Mouse (Mus musculus): ENCODE measurements around the gene C1qtnf1. TPM values are rescaled to one million over a fixed set of nuclear protein-coding genes. Genes with fewer than 3 reads are reported as not detected.
A peak's percentile ranks its signal among the peaks of the same experiment; 100 is the strongest.

The C1qtnf1 gene
- polyA plus RNA-seq, 1 experiment from 2014 or later: 2.5 TPM

GRCm38 (mm10) chr11:118453886-118454671 lies 26.1 kb downstream of the C1qtnf1 start:
- 68% methylated on average over 11 of the region's 11 CpGs for WGBS (ENCODE audit: insufficient replicate concordance)
- Histone ChIP-seq H3K36me3 (ENCODE audit: control insufficient read depth, insufficient read depth) (no peaks in the 10 kb centered on the region), H3K4me2 (ENCODE audit: low read depth, low read length) (no peak overlapping the region), H3K27me3 (ENCODE audit: control insufficient read depth, insufficient read depth, low read depth, low read length) (no peaks in the 10 kb centered on the region), H3K27ac (ENCODE audit: low read length) (no peak overlapping the region), H3K9ac (ENCODE audit: low read depth, low read length) (no peak overlapping the region), H3K4me3 (ENCODE audit: low read depth, low read length) (no peak overlapping the region), H3K9me3 (replicated peaks; ENCODE audit: control insufficient read depth, low read length) (no peaks in the 10 kb centered on the region), H3K4me1 (ENCODE audit: control insufficient read depth, low read depth, low read length) (no peaks in the 10 kb centered on the region)
- no peak for ATAC-seq (ENCODE audit: low read depth)

DNA sequence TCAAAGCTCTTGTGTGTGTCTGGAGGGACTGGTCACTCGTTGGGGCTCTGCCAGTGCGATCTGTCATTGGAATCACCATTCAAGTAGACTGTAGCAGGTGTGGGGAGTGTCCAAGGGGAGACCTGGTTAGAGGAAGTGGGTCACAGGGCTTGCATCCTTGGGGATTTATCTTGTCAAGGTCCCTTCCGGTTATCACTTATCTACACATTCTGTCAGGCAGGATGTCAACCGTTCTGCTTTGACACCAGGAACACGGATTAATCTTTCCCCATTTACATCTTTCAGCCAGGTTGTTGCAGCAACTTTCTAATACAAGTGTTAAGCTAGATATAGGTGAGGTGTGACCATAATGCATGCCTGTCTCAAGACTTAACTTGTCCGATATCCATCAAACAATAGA lies 27.8 kb downstream of the C1qtnf1 start:
- H3K27ac ChIP-seq (ENCODE audit: low read length): no peak overlapping the region
- WGBS (ENCODE audit: insufficient replicate concordance): 54% methylated on average over 6 of the region's 6 CpGs
- no peak for ATAC-seq (ENCODE audit: low read depth)

DNA sequence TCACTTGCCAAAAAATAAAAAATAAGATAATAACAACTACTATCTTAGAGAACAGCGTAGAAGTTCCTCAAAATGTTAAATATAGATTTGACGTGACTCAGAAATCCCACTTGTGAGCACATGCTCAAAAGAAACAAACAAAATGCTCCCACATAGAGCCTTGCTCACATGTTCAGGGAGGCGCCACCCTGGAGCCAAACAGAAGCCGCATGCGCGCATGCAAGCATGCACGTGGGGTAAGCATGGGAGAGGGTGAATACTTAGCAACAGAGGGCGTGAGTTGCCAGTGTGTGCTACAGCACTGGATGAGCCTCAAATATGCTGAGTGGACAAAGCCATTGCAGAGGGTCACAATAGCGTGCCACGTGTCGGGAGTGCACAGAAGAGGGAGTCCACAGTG lies 28.9 kb downstream of the C1qtnf1 start:
- WGBS (ENCODE audit: insufficient replicate concordance): 57% methylated on average over 11 of the region's 11 CpGs
- Histone ChIP-seq H3K27ac (ENCODE audit: low read length) (no peak overlapping the region), H3K9ac (ENCODE audit: low read depth, low read length) (no peak overlapping the region), H3K27me3 (ENCODE audit: control insufficient read depth, insufficient read depth, low read depth, low read length) (no peaks in the 10 kb centered on the region), H3K4me1 (ENCODE audit: control insufficient read depth, low read depth, low read length) (no peaks in the 10 kb centered on the region), H3K9me3 (replicated peaks; ENCODE audit: control insufficient read depth, low read length) (no peaks in the 10 kb centered on the region), H3K4me2 (ENCODE audit: low read depth, low read length) (no peak overlapping the region), H3K36me3 (ENCODE audit: control insufficient read depth, insufficient read depth) (no peaks in the 10 kb centered on the region), H3K4me3 (ENCODE audit: low read depth, low read length) (no peak overlapping the region)
- ATAC-seq (ENCODE audit: low read depth): peak; percentile 55; the same call in 1 of the 2 replicates

More for the DNA sequence above, 27.8 kb downstream of the C1qtnf1 start:
- H3K4me3 ChIP-seq (ENCODE audit: low read depth, low read length): no peak overlapping the region
- no peaks in the 10 kb centered on the region for H3K36me3 ChIP-seq (ENCODE audit: control insufficient read depth, insufficient read depth)
- H3K9ac ChIP-seq (ENCODE audit: low read depth, low read length): no peak overlapping the region
- H3K4me1 ChIP-seq (ENCODE audit: control insufficient read depth, low read depth, low read length): no peaks in the 10 kb centered on the region
- H3K27me3 ChIP-seq (ENCODE audit: control insufficient read depth, insufficient read depth, low read depth, low read length): no peaks in the 10 kb centered on the region
- no peak overlapping the region for H3K4me2 ChIP-seq (ENCODE audit: low read depth, low read length)
- no peaks in the 10 kb centered on the region for H3K9me3 ChIP-seq (replicated peaks; ENCODE audit: control insufficient read depth, low read length)

DNA sequence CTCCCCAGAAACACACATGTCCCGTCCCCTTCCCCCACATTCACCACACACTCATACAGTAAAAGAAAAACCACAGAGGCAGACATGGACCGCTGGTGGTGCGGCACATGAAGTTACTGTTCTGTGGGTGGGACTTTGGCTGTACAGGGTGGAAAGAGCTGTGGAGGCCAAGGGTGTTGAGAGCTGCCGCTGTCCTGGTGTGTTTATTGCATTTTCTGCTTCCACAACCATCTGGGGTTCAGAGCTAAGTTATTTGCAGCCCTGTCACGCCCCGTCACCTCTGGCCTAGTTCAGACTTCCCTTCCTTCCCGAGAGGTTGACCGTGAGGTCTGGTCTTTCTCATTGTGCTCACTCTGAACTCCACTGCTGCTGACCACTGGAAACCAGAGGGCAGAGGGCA lies 31.0 kb downstream of the C1qtnf1 start:
- Histone ChIP-seq H3K4me3 (ENCODE audit: low read depth, low read length) (no peak overlapping the region), H3K27ac (ENCODE audit: low read length) (no peak overlapping the region), H3K9me3 (replicated peaks; ENCODE audit: control insufficient read depth, low read length) (no peaks in the 10 kb centered on the region), H3K4me1 (ENCODE audit: control insufficient read depth, low read depth, low read length) (no peaks in the 10 kb centered on the region), H3K27me3 (ENCODE audit: control insufficient read depth, insufficient read depth, low read depth, low read length) (no peaks in the 10 kb centered on the region), H3K9ac (ENCODE audit: low read depth, low read length) (no peak overlapping the region), H3K4me2 (ENCODE audit: low read depth, low read length) (no peak overlapping the region), H3K36me3 (ENCODE audit: control insufficient read depth, insufficient read depth) (no peaks in the 10 kb centered on the region)
- WGBS (ENCODE audit: insufficient replicate concordance): 16% methylated on average over 8 of the region's 8 CpGs
- peak; percentile 61 for ATAC-seq (ENCODE audit: low read depth)

DNA sequence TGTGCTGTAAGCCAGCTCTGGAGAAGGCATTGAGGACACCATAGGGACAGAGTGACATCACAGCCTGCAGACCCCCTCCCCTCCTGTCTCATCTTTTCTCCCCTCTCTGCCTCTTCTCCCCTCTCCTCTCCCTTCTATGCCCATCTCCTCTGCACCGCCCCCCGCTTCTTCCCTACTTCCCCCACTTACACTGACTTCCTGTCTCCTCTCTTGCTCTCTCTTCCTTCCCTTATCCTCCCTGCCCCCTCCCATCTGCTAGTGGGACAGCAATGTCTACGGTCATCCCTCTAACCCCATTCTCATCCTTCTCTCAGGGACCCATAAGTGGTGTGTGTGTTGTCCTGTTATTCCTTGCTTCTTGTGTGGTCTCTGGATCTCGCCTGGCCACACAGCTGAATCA lies 31.5 kb downstream of the C1qtnf1 start:
- no peaks in the 10 kb centered on the region for H3K9me3 ChIP-seq (replicated peaks; ENCODE audit: control insufficient read depth, low read length)
- H3K27ac ChIP-seq (ENCODE audit: low read length): no peak overlapping the region
- no peak overlapping the region for H3K4me3 ChIP-seq (ENCODE audit: low read depth, low read length)
- no peak overlapping the region for H3K9ac ChIP-seq (ENCODE audit: low read depth, low read length)
- 0 out of 2 replicates have a peak, but pooled peaks have one; percentile 25 for ATAC-seq (ENCODE audit: low read depth)
- no peaks in the 10 kb centered on the region for H3K36me3 ChIP-seq (ENCODE audit: control insufficient read depth, insufficient read depth)
- H3K4me2 ChIP-seq (ENCODE audit: low read depth, low read length): no peak overlapping the region
- H3K4me1 ChIP-seq (ENCODE audit: control insufficient read depth, low read depth, low read length): no peaks in the 10 kb centered on the region
- no peaks in the 10 kb centered on the region for H3K27me3 ChIP-seq (ENCODE audit: control insufficient read depth, insufficient read depth, low read depth, low read length)
- 46% methylated on average over 4 of the region's 4 CpGs for WGBS (ENCODE audit: insufficient replicate concordance)

- WGBS (ENCODE audit: insufficient replicate concordance): 61% methylated on average over 6 of the region's 6 CpGs
- Histone ChIP-seq H3K4me3 (ENCODE audit: low read depth, low read length) (no peak overlapping the region), H3K27ac (ENCODE audit: low read length) (no peak overlapping the region)
These were observed 32.3 kb downstream of the C1qtnf1 start for GRCm38 (mm10) chr11:118460280-118460679.

DNA sequence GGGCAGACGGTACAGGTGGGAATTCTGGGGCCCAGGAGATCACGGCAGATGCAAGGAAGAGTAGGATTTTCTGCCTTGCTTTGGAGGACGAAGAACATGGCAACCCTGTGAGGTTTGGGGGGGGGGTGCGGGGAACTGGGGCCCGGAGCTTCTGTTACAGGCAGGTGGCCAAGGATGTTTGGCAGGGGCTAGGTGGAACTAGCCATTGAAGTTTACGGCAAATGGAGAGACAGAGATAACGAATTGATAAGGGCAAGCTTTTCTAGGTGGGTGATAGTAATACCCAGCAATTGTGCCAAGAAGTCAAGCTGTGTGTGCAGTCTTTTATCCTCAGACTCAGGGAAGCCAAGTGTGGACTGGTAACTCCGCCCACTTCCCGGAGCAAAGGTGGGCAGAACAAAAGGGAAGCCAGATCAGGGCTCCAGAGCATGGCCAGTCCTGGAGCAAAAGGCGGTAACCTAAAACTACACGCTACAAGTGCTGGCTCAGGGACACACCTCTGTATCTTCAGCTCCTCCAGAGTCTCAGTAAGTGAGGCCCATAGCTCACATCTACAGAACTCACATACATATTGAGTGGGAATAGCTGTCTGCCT lies 39.5 kb downstream of the C1qtnf1 start:
- Histone ChIP-seq H3K4me2 (ENCODE audit: low read depth, low read length) (no peak overlapping the region), H3K27me3 (ENCODE audit: control insufficient read depth, insufficient read depth, low read depth, low read length) (no peaks in the 10 kb centered on the region), H3K27ac (ENCODE audit: low read length) (no peak overlapping the region), H3K4me1 (ENCODE audit: control insufficient read depth, low read depth, low read length) (peaks cover 22% of the 10 kb centered on the region), H3K36me3 (ENCODE audit: control insufficient read depth, insufficient read depth) (no peaks in the 10 kb centered on the region), H3K9me3 (replicated peaks; ENCODE audit: control insufficient read depth, low read length) (no peaks in the 10 kb centered on the region), H3K9ac (ENCODE audit: low read depth, low read length) (no peak overlapping the region), H3K4me3 (ENCODE audit: low read depth, low read length) (no peak overlapping the region)
- no peak for ATAC-seq (ENCODE audit: low read depth)
- WGBS (ENCODE audit: insufficient replicate concordance): 42% methylated on average over 11 of the region's 11 CpGs

More at GRCm38 (mm10) chr11:118460280-118460679, 32.3 kb downstream of the C1qtnf1 start:
- Histone ChIP-seq H3K36me3 (ENCODE audit: control insufficient read depth, insufficient read depth) (no peaks in the 10 kb centered on the region), H3K4me2 (ENCODE audit: low read depth, low read length) (no peak overlapping the region), H3K4me1 (ENCODE audit: control insufficient read depth, low read depth, low read length) (no peaks in the 10 kb centered on the region), H3K9me3 (replicated peaks; ENCODE audit: control insufficient read depth, low read length) (no peaks in the 10 kb centered on the region), H3K9ac (ENCODE audit: low read depth, low read length) (no peak overlapping the region), H3K27me3 (ENCODE audit: control insufficient read depth, insufficient read depth, low read depth, low read length) (no peaks in the 10 kb centered on the region)
- ATAC-seq (ENCODE audit: low read depth): no peak

- ATAC-seq (ENCODE audit: low read depth): no peak
- no peaks in the 10 kb centered on the region for H3K27me3 ChIP-seq (ENCODE audit: control insufficient read depth, insufficient read depth, low read depth, low read length)
- peaks cover 36% of the 10 kb centered on the region for H3K4me1 ChIP-seq (ENCODE audit: control insufficient read depth, low read depth, low read length)
- 57% methylated on average over 10 of the region's 10 CpGs for WGBS (ENCODE audit: insufficient replicate concordance)
- H3K9ac ChIP-seq (ENCODE audit: low read depth, low read length): no peak overlapping the region
- no peaks in the 10 kb centered on the region for H3K36me3 ChIP-seq (ENCODE audit: control insufficient read depth, insufficient read depth)
- no peak overlapping the region for H3K4me3 ChIP-seq (ENCODE audit: low read depth, low read length)
- no peaks in the 10 kb centered on the region for H3K9me3 ChIP-seq (replicated peaks; ENCODE audit: control insufficient read depth, low read length)
- H3K4me2 ChIP-seq (ENCODE audit: low read depth, low read length): peak overlapping the region; percentile 6; the same call in 1 of the 2 replicates
- H3K27ac ChIP-seq (ENCODE audit: low read length): peak overlapping the region; percentile 70
These were observed 41.6 kb downstream of the C1qtnf1 start for GRCm38 (mm10) chr11:118469509-118470160.
